Mouse (Mus musculus) embryonic stem cell, embryonic (primary cell): ENCODE measurements around the gene Ftsj1.

Experiments used
- CTCF ChIA-PET, 4 experiments: fragments of 300-600 bp in 2 of 4; fragments of 350-600 bp in 2 of 4; sonication (Branson Sonifier 250); formaldehyde crosslinking; loops; one replicate each; lab custom pipeline; 2022; ENCODE audit warnings: inconsistent platforms in 2 of 4; lab: Charles Lee
- POLR2A ChIA-PET, 4 experiments: fragments of 300-600 bp in 2 of 4; fragments of 350-600 bp in 2 of 4; sonication (Branson Sonifier 250); formaldehyde crosslinking; loops; one replicate each; lab custom pipeline; 2022; ENCODE audit warnings: antibody characterized with exemption in 4 of 4, inconsistent platforms in 1 of 4; lab: Charles Lee

Ftsj1 gene

DNA sequence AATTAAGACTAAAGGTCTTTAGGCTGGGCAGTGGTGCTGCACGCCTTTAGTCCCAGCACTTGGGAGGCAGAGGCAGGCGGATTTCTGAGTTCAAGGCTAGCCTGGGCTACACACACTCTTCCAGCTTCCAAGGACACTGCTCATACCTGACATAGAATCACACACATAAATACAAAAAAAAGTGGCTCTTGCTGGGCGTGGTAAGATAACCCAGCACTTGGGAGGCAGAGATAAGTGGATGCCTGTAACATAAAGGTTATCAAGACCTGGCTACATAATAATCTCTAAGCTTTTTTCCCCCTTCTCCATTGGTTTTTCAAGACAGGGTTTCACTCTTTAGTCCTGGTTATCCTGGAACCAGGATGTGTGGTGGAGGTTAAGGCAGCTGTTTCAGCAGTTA lies 18.6 kb downstream of the Ftsj1 start:
- CTCF ChIA-PET, result no interaction called here
- POLR2A ChIA-PET, result interaction anchor here in 1 of 4 experiments (1.9 kb wide), 1 partner anchor 28 kb away, joined by 4 read pairs; the partner anchor contains the start of gene Porcn

DNA sequence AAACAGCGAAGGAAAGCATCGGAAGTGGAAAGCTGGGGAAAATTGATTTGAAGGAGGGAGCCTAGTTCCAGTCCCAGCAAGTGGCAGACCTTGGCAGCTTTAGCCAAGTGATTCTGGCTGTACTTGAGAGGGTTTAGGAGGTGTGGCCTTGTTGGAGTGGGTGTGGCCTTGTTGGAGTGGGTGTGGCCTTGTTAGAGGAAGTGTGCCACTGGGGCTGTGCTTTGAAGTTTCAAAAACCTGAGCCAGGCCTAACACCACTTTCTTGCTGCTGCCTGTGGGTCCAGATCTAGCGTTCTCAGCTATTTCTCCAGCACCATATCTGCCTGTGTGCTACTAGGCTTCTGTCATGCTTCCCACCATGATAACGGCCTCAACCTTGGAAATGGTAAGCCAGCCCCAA lies 21.9 kb downstream of the Ftsj1 start:
- CTCF ChIA-PET, result interaction anchor here in 1 of 4 experiments (1.0 kb wide), 1 partner anchor 17 kb away, joined by 3 read pairs; no protein-coding TSS in a partner anchor
- POLR2A ChIA-PET, result interaction anchor here in 3 of 4 experiments (0.6 to 1.6 kb wide), 14 partner anchors 9 to 66 kb away, joined by 3 to 8 read pairs (median 4); partner anchors contain the start of genes Ftsj1 (in 1 of the 3) and Porcn (in 1 of the 3)

DNA sequence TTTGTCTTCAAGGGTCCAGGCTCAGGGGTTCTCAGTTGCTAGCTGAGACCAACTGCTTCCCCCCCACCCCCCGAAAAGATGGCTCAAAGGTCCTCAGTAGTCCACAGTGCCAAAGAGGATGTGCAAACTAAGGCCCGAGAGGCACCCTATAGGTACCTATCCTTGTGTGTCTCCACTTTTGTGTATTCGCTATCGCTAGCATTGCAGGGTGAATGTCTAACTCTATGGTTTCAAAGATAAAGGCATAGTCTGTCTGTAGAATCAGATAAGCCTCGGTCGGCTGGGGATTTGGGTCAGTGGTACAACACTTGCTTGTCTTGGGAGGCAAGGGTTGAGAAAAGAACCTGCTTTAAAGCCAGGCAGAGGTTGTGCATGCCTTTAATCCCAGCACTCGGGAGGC lies 28.7 kb downstream of the Ftsj1 start:
- POLR2A ChIA-PET, result interaction anchor here in 1 of 4 experiments (9.6 kb wide), 1 partner anchor 16 kb away, joined by 89 read pairs; the partner anchor contains the start of gene Porcn

DNA sequence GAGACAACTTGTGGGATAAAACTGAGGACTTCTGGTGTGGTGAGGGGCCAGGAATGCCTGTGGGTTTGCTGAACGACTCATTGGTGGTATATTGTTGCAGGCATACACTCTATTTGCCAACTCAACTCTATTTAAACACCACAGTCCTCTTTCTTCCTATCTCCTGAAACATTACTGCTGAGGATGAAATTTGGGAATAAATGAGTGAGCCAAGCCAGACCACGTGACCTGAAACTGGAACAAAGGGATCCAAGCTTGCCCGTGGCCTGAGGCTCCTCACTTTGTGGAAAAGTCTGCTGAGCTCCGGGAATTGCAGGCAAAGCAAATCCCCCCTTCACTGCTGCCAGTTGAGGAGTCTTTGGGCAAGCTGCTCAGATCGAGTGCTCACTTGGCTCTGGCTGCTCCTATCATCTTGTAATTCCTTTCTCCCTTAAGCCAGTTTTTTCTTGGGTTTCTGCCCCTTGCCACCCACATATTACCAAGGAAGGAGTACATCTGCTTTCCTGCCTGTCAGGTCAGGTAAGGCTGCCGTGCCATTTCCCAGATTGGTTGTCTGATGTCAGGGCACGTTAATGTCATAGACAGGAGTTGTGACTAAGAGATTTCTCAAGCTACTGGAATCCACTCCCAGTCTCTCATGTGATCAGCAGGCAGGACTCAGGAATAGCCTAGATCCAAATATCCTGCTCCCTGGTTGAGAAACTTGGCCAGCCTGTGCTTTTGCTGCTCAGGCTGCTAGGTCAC lies 29.4 kb downstream of the Ftsj1 start:
- CTCF ChIA-PET, result no interaction called here

More for the DNA sequence above, 28.7 kb downstream of the Ftsj1 start:
- CTCF ChIA-PET, result no interaction called here

DNA sequence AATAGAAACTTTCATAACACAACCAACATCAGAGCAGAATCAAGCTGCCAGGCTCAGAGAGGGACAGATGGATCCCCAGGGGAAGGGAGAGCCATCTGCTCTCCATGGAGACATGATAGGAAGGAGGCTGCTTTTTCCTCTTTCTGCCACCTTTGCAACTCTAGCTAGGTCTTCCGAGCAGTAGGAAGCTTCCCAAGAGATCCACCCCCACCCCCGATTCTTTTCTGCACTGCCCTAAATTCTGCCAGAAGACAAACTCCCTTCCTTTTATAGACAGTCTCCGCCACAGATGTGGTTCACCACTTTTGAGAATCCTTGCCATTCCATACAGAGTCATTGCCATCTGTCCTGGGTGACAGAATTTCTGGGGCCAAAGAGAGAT lies 29.9 kb downstream of the Ftsj1 start:
- ChIA-PET POLR2A (interaction anchor here in 1 of 4 experiments (1.1 to 9.6 kb wide), 2 partner anchors 14 to 30 kb away, joined by 3 to 89 read pairs; partner anchors contain the start of gene Porcn), CTCF (no interaction called here)

More for the DNA sequence above, 29.4 kb downstream of the Ftsj1 start:
- POLR2A ChIA-PET, result interaction anchor here in 1 of 4 experiments (1.1 to 9.6 kb wide), 2 partner anchors 15 to 31 kb away, joined by 3 to 89 read pairs; partner anchors contain the start of gene Porcn

DNA sequence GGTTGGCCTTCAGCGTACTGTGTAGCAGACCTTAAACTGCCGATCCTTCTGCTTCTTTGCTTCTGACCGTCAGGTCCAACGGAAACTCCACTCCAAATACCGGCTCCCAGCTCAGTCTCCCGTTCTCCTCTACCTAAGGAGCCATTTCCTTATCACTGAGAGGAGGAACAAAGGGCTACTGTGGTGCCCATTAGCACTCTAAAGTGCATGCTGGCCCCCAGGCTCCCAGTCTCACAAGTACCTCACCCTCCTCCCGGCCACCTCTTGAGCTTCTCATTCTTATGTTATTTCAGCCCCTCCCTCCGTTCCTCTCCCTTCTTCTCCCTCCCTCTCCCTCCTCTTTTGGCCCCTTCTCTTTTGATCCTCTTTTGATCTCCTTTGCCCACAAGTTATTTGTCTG lies 32.6 kb downstream of the Ftsj1 start:
- POLR2A ChIA-PET, result interaction anchor here (0.6 to 9.6 kb wide), 22 partner anchors 10 to 290 kb away, joined by 3 to 89 read pairs (median 4); partner anchors contain the start of genes Porcn (in 3 of the 4) and Rbm3 (in 2 of the 4)
- CTCF ChIA-PET, result interaction anchor here in 3 of 4 experiments (0.5 to 1.4 kb wide), 3 partner anchors 12 to 93 kb away, joined by 3 to 7 read pairs (median 3); no protein-coding TSS in a partner anchor

DNA sequence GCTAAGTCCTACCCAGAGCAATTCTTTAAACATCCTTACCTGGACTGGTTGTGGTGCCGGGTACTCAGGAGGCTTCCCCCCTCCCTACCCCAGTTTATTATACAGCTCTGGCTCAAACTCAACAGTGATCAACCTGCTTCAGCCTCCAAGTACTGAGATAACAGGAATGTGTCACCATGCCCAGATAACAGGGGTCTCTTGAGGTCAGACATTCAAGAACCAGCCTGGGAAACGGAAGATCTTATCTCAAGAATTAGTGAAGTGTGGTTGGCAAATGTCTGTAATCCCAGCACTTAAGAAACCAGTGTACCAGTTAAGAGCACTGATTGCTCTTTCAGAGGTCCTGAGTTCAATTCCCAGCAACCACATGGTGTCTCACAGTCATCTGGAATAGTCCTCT lies 34.1 kb downstream of the Ftsj1 start:
- POLR2A ChIA-PET, result interaction anchor here in 3 of 4 experiments (1.1 to 9.6 kb wide), 7 partner anchors 10 to 73 kb away, joined by 3 to 89 read pairs (median 5); partner anchors contain the start of genes Ftsj1 (in 1 of the 3), Porcn (in 1 of the 3) and Rbm3 (in 1 of the 3)
- CTCF ChIA-PET, result no interaction called here

DNA sequence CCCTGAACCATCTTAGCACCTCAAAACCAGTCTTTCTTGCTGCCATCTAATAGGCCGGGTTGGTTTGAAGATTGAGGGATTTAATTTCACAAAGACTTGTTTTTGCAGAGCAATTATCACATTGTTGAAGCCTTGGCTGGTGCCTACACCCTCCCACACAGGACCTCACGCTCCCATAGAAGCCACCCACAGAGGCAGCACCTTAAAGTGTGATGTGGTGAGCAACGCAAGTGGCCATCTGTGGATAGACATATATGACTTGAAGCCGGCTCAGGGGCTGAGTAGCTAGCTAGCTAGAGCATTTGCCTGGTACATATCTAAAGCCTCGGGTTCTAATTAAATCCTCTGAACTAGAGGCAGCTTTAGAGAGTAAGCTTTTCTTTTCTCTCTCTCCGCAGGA lies 34.8 kb downstream of the Ftsj1 start:
- ChIA-PET POLR2A (interaction anchor here in 2 of 4 experiments (1.0 to 9.6 kb wide), 5 partner anchors 8 to 80 kb away, joined by 3 to 89 read pairs (median 4); partner anchors contain the start of gene Porcn (in 1 of the 2)), CTCF (no interaction called here)

DNA sequence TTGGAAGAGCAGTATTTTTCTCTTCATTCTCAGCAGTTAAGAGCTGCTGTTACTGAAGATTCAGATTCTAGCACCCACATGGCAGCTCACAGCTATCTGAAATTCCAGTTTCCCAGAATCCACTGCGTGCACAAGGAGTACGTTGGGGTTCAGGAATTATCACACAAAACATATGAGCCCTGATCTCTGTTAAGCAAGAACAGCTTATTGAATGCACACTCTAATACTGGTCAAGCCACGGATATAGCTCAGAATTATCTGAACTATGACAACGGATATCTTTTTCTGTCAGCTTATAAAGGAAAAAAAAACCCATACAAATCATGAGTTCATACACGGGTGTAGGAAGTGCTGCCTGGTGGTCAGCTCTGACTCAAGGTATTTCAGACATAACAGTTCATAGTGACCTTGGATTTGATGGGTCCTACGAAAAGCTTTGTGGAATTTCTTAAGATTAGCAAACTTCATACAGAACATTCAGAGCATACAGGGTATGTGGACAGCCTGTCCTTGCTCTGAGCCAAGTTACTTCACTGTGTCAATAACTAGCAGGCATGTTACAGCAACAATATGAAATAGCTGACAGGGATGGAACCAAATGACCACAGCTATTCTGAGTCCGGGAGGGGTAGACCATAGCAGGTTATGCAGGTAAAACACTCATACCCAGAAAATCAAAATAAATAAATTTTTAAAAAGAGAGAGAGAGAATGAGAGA lies 40.6 kb downstream of the Ftsj1 start:
- ChIA-PET CTCF (no interaction called here), POLR2A (interaction anchor here in 2 of 4 experiments (0.5 to 6.9 kb wide), 3 partner anchors 9 to 144 kb away, joined by 3 to 89 read pairs (median 6); no protein-coding TSS in a partner anchor)

DNA sequence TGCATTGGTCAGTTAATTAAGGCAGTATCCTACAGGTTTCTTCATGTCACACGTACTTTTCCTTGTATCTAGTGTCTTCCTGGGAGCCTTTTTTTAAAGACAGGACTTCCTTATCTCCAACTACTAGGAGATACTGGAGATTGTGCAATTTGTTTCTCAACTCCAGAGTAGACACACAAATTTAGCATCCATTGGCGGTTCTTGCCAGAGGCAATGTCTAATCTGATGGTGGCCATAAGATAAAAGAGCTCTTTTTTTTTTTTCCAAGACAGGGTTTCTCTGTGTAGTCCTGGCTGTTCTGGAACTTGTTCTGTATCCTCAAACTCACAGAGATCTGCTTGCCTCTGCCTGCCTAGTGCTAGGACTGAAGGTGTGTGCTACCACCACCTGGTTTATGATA lies 42.5 kb downstream of the Ftsj1 start:
- POLR2A ChIA-PET, result interaction anchor here in 3 of 4 experiments (0.6 to 6.9 kb wide), 5 partner anchors 10 to 41 kb away, joined by 3 to 89 read pairs (median 4); no protein-coding TSS in a partner anchor
- CTCF ChIA-PET, result no interaction called here

DNA sequence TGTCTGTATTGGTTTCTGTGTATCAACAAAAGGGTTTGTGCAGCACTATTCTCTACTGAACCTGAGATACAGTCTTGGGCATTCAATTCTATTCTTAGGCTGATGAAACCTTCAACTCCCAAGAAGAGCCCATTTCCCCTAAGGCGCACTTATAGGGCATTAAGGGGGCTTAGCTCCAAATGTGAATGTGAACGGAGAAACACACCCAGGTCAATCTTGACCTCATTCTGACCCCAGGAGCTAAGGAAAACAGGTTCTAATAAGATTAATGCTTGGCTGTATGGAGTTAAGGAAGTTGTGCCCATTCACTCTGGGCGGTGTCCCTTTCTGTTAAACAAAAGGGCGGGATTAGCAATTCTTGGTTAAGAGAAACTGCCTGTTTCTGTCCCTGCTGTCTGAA lies 45.0 kb downstream of the Ftsj1 start:
- CTCF ChIA-PET, result interaction anchor here in 2 of 4 experiments (0.7 to 1.5 kb wide), 4 partner anchors 12 to 190 kb away, joined by 3 to 7 read pairs (median 4); no protein-coding TSS in a partner anchor
- POLR2A ChIA-PET, result interaction anchor here (0.6 to 6.9 kb wide), 28 partner anchors 10 to 891 kb away, joined by 3 to 89 read pairs (median 6); partner anchors contain the start of genes Rbm3 (in 2 of the 4) and Ebp (in 1 of the 4)

DNA sequence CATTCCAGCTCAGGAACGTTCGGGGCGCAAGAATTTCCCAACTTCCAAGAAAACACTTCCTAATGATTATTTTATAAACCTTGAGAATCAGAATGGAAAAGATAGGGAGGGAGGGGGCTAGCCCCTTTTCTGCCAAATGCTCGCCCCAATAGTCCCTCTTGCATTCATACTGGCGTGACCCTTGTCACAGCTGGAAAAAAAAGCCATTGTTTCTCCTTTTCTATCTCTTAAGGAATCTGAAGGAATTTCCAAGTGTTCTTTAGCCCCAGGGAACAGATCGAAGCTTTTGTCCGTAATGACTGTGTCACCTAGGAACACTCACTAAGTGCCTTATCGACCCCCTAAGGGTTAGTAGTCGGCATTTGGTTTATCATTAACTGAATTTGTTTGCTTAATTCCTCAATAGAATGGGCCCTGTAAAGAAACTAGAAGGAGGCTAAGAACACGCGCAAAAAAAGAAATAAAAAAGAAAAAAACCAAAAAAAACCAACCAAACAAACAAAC lies 45.5 kb downstream of the Ftsj1 start:
- CTCF ChIA-PET, result interaction anchor here in 2 of 4 experiments (0.7 to 1.5 kb wide), 4 partner anchors 13 to 190 kb away, joined by 3 to 7 read pairs (median 4); no protein-coding TSS in a partner anchor

DNA sequence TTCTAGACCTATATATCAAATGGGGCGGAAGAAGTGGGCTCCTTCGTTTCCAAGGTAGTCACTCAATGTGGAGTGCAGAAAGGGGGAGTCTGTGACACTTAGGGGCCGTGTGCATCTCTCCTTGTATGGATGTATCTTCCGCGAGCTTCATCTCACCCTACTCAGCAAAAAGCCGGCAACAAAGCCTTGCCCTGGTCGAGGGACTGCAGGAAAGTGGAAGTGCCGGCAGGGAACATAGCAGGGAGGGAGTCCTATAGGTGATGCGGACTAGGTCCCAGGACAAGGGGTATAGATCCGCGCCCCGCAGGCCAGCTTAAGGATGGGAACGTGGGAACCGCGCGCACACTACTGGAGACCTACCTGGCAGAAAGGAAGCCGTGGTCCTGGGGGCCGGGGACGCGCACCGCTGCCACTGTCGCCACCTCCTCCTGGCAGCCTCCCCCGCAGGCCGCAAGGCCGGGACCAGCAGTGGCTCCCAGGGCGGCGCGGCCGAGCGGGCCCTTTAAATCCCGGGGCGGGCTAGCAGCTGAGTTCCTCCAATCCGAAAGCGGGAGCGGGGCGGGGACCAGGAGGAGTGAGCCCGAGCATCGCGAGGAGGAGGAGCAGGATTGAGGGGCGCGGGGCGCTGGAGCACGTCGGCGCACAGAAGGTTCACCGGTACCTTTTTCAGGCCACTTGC lies 46.1 kb downstream of the Ftsj1 start, which contains the start of gene Porcn:
Gene Porcn (minus strand): TSS at position 511 of the 679 bp plus-strand sequence.
- CTCF ChIA-PET, result interaction anchor here in 2 of 4 experiments (0.6 to 1.4 kb wide), 3 partner anchors 20 to 413 kb away, joined by 3 to 4 read pairs (median 3); no protein-coding TSS in a partner anchor
- POLR2A ChIA-PET, result interaction anchor here (0.6 to 6.9 kb wide), 27 partner anchors 9 to 197 kb away, joined by 3 to 89 read pairs (median 5); partner anchors contain the start of genes Rbm3 (in 2 of the 4) and Ebp (in 1 of the 4)

More for the DNA sequence above, 45.5 kb downstream of the Ftsj1 start:
- POLR2A ChIA-PET, result interaction anchor here (0.6 to 6.9 kb wide), 31 partner anchors 9 to 890 kb away, joined by 3 to 89 read pairs (median 6); partner anchors contain the start of genes Rbm3 (in 2 of the 4) and Ebp (in 1 of the 4)

DNA sequence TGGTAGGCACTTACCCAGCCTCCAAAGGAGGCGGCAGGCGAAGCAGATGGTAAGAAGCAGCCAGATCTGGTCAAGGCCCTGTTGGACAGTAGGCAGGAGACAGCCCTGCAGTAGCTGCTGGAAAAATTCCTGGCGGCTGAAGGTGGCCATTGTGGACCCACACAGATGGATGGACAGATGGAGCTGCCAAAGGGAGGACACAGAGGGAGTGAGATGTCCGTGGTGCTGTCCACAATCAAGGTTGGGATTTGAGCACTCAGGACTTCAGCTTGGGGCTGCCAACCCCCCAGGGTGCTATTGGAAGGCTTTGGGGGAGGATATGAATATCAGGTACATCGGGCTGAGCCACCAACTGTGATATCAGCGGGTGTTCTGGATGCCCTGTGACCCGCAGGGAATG lies 46.7 kb downstream of the Ftsj1 start:
- POLR2A ChIA-PET, result interaction anchor here (0.6 to 6.9 kb wide), 16 partner anchors 8 to 65 kb away, joined by 3 to 89 read pairs (median 5); partner anchors contain the start of genes Ebp (in 1 of the 4) and Rbm3 (in 1 of the 4)
- CTCF ChIA-PET, result interaction anchor here in 2 of 4 experiments (0.6 kb wide), 2 partner anchors 21 to 412 kb away, joined by 3 read pairs; no protein-coding TSS in a partner anchor

DNA sequence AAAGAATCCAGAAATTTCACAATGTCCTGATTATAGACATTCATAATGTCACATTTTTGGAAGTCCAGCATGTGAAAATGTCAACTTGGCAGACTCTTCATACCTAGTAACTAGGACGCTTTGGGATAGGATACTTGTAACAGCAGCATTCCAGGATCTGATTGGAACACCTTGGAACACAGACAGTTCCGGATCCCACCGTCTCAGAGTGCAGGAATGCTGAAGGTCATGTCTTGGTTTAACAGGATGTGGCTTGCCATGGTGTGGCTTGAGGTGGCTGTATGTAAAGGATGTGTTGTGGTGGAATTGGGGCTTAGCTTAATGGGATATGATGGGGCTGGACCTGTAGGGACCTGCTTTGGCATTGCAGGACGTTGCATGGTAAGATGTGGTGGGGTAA lies 47.1 kb downstream of the Ftsj1 start:
- POLR2A ChIA-PET, result interaction anchor here (0.6 to 6.9 kb wide), 8 partner anchors 8 to 65 kb away, joined by 3 to 89 read pairs (median 8); partner anchors contain the start of gene Ebp (in 1 of the 4)
- CTCF ChIA-PET, result no interaction called here

DNA sequence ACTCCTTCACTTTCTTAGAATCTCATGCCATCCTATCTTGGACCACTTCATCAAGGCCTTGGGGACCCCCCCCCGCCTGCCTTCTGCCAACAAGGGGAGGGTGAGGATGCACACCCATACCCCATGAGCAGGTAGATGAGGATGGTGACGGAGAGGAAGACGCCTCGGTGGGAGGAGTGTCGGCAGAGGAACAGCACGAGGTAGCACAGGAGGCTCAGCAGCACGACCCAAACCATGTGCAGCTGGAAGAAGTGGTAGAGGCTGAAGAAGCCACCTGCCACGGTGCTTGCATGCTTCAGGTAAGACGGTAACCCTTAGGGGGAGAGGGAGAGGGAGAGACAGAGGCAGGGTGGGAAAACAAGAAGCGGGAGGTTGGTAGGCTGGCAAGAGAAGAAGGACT lies 48.1 kb downstream of the Ftsj1 start:
- POLR2A ChIA-PET, result interaction anchor here in 1 of 4 experiments (0.9 kb wide), 1 partner anchor 58 kb away, joined by 3 read pairs; no protein-coding TSS in a partner anchor
- CTCF ChIA-PET, result no interaction called here

DNA sequence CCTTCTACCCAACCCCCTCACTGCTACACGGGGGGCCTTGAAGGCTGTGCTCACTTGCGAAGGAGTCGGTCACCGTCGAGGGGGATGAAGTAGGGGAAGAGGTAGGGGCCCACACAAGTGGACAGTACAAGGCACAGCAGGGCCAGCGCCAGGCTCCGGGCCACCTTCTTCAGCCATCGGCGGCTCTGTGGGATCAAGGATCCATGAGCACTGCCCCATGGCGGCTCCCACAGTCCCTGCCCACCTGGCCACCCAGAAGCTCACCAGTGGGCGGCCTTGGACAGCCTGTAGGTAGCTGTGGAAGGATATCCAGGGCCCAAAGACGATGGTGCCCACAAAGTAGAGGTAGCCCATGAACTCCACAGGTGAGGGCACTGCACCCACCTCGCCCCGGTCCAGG lies 49.1 kb downstream of the Ftsj1 start:
- ChIA-PET POLR2A (interaction anchor here in 1 of 4 experiments (0.6 kb wide), 1 partner anchor 58 kb away, joined by 3 read pairs; the partner anchor contains the start of gene Rbm3), CTCF (no interaction called here)
